Mouse (Mus musculus) liver, embryonic 14.5 days (tissue): ENCODE measurements around the gene Map1a.

Experiments used
- CTCF ChIP-seq: IDR thresholded peaks from 2 replicates; pipeline ENCODE4 v1.5.1; 2016; ENCODE audit warnings: antibody characterized with exemption, low read depth, control low read depth
- EP300 ChIP-seq: IDR thresholded peaks from 2 replicates; pipeline ENCODE4 v1.6.1; 2016; ENCODE audit warnings: antibody characterized with exemption, low read depth

GRCm38 (mm10) chr2:121249758-121250157, 39.6 kb upstream of the Map1a start:
- TF ChIP-seq EP300: no peak
- no peak for TF ChIP-seq CTCF
